Mouse (Mus musculus) kidney, adult 2 months (tissue): ENCODE measurements around the gene 4930518I15Rik. TPM values are rescaled to one million over a fixed set of nuclear protein-coding genes. Genes with fewer than 3 reads are reported as not detected.
A peak's percentile ranks its signal among the peaks of the same experiment; 100 is the strongest.

Source experiments
- DNase-seq: peaks from one replicate; pipeline ENCODE4 v3.0.0; 2021
- H3K27ac ChIP-seq: fragments of 200-500 bp; 2 replicates; pipeline ENCODE4 v1.5.1; 2012; ENCODE audit warnings: low read depth, low read length, control low read depth, inconsistent platforms; ENCODE audit not compliant: insufficient read depth
- H3K27me3 ChIP-seq: fragments of 200-500 bp; replicated peaks from 2 replicates; pipeline ENCODE4 v1.6.1; 2012; ENCODE audit warnings: mild to moderate bottlenecking, moderate library complexity, low read length, inconsistent platforms; ENCODE audit not compliant: control insufficient read depth, insufficient read depth
- H3K36me3 ChIP-seq: fragments of 200-500 bp; 2 replicates; pipeline ENCODE4 v1.6.1; 2012; ENCODE audit warnings: mild to moderate bottlenecking, moderate library complexity, low read length, inconsistent platforms; ENCODE audit not compliant: control insufficient read depth, insufficient read depth
- H3K4me1 ChIP-seq: fragments of 200-500 bp; 2 replicates; pipeline ENCODE4 v1.6.1; 2011; ENCODE audit warnings: low read length; ENCODE audit not compliant: control insufficient read depth, insufficient read depth
- H3K4me3 ChIP-seq: fragments of 200-500 bp; 2 replicates; pipeline ENCODE4 v1.5.1; 2011; ENCODE audit warnings: mild to moderate bottlenecking, low read depth, low read length, control low read depth; ENCODE audit not compliant: insufficient read depth
- CTCF ChIP-seq: fragments of 200-500 bp; conservative IDR thresholded peaks from 2 replicates; pipeline ENCODE4 v1.5.1; 2011; ENCODE audit warnings: low read depth, mild to moderate bottlenecking, control low read depth, low read length, moderate library complexity, mixed read lengths; ENCODE audit not compliant: insufficient read depth, insufficient read length
- POLR2A ChIP-seq: fragments of 200-500 bp; IDR thresholded peaks from one replicate; pipeline ENCODE4 v1.6.1; 2011; ENCODE audit warnings: low read depth, low read length, control low read depth
- WGBS: fragments of 180-500 bp; shearing (Covaris S2); methylation state at CpG from one replicate; pipeline ENCODE4 v1.1.7; 2018; 5-methylcytosine and 5-hydroxymethylcytosine counted together
- polyA plus RNA-seq: library from polyadenylated mRNA; depleted of rRNA; stranded (reverse); fragments of >200 nt; gene quantifications from 2 replicates; pipeline ENCODE4 v1.2.3, GENCODE M21; 2012

Gene 4930518I15Rik
- polyA plus RNA-seq, 1 experiment, result 1.1 TPM

DNA sequence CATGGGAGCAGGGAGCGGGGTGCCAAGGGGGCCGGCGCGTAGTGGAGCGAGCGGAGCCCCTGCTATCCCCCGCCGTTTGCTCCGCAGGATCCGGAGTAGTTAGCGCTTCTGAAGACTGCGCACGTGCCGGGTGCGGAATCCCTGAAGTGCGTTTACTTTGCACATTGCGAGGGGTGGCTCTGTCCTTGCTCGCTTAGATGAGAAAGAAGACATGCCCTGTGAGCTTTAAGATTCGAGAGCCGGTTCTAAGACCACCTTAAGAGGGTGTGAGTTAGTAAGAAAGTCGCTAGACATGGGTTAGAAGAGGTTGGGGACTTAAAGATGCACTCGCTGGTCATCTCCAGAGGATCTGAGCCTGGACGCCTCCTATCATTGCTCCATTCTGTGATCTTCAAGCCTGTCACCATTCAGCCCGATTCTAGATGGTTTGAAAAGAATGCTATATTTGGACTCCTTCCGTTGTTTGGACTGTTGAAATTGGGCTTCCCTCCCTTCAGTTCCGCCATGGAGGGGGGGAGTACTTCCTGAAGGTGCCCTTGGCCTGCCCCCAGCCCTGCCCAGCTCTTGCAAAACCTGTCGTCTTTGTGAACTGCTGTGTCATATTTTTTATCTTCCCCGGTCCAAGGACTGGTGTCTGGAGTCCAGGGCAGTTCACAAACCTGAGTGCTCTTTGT is 5.9 kb upstream of the 4930518I15Rik start:
- TF ChIP-seq CTCF (no peak), POLR2A (no peak)
- Histone ChIP-seq H3K36me3 (no peaks in the 10 kb centered on the region; the same call in 1 of the 2 replicates), H3K27ac (peak overlapping the region; percentile 82), H3K4me1 (peaks cover 5% of the 10 kb centered on the region; the same call in 1 of the 2 replicates), H3K4me3 (peak overlapping the region; percentile 81), H3K27me3 (no peaks in the 10 kb centered on the region)
- DNase-seq, result peak; percentile 79
- 2% methylated on average over 28 of the region's 28 CpGs for WGBS

DNA sequence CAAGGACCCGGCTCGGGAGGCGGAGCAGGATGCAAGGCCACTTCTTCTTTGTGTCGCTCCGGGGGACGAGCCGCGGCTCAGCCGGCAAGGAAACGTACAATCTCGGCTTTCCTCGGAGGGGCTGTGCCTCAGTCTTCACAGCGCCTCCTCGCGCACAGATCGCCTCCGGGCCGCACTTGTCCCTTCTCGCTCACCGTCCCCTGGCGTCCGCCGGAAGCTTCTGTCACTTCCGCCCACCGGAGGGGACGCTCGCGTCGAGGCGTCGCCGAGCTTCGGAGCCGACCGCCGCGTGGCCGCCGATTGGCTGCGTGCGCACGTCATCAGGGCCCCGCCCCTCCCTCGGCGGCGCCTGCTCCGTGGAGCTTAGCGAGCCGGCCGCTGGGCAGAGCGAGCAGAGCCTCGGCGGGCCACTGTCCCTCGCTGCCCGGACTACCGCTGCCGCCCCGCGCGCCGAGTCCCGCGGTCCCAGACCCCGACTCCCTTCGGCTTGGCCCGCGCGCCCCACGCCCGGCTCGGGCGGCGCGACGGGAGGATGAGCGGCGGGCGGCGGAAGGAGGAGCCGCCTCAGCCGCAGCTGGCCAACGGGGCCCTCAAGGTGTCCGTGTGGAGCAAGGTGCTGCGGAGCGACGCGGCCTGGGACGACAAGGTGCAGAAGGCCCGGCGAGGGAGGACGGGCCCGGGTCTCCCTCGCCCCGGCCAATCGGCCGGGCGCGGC is 5.2 kb upstream of the 4930518I15Rik start, which contains the start of gene Rab5if:
Gene Rab5if, plus strand, starts transcription at position 357 of the 715 bp plus-strand sequence.
- H3K4me3 ChIP-seq, result peak within 1 kb of the TSS; percentile 81
- WGBS, result under 1% methylated on average over 98 of the region's 98 CpGs
- H3K27ac ChIP-seq, result peak within 1 kb of the TSS; percentile 82
- peaks cover 3% of the 10 kb centered on the region; the same call in 1 of the 2 replicates for H3K4me1 ChIP-seq
- H3K36me3 ChIP-seq, result no peaks in the 10 kb centered on the region; the same call in 1 of the 2 replicates
- H3K27me3 ChIP-seq, result no peaks in the 10 kb centered on the region
- DNase-seq, result peak; percentile 98
- TF ChIP-seq POLR2A (peak; percentile 31), CTCF (peak; percentile 53)

DNA sequence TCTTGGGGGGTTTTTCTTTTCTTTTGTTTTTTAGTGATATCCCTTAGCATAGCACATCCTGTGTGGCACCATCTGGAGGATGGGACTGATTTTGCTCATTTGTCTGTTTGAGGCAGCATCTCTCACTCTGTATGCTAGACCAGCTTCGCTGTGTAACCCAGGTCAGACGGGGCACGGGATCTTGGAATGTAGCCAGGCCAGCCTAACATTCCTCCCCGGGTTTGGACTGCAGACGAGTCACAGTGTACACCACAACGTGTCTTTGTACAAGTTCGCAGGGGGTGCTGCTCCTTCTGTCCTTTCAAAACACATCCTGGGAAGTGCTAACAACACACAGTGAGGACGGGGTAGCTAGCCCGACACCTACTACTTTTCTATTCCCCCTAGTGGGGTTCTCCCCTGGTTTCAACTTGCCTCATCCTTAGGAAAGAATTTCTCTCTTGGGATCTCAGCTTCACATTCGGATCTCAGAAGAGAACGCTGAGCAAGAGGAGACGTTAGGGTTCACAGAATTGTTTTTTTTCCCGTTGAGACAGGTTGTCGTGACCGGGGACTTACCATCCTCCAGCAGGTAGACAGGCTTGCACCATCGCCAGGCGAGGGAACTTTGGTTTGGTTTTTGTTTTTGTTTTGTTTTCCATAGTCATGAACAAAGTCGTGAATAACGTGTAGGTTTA is 4.4 kb upstream of the 4930518I15Rik start:
- H3K4me3 ChIP-seq, result peak overlapping the region; percentile 81
- peak overlapping the region; percentile 82 for H3K27ac ChIP-seq
- no peaks in the 10 kb centered on the region; the same call in 1 of the 2 replicates for H3K36me3 ChIP-seq
- DNase-seq, result peak; percentile 61
- under 1% methylated on average over 19 of the region's 19 CpGs for WGBS
- H3K27me3 ChIP-seq, result no peaks in the 10 kb centered on the region
- no peak for TF ChIP-seq POLR2A
- no peak for TF ChIP-seq CTCF
- H3K4me1 ChIP-seq, result peaks cover 3% of the 10 kb centered on the region; the same call in 1 of the 2 replicates

DNA sequence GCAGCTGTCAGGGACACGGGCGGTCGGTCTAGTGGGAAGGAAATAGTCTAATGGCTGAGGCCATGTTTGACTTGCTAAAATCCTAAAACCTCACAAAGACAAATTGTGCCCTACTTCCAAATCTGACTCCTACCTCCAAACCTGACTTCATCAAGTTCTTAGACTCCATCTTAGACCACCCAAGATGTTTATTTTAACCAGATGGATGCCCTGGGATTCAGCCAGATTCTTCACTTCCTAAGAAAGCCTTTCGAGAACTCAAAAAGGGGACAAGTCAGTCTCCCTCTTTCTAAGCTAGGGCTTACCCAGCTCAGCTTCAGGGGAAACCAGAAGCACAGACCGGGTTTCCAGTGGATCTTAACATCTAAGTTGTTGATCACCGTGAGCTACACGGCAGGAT is 925 bp upstream of the 4930518I15Rik start:
- TF ChIP-seq POLR2A, result no peak
- DNase-seq, result no peak
- Histone ChIP-seq H3K4me1 (no peaks in the 10 kb centered on the region), H3K4me3 (no peak overlapping the region), H3K27me3 (no peaks in the 10 kb centered on the region), H3K36me3 (no peaks in the 10 kb centered on the region), H3K27ac (no peak overlapping the region)
- 75% methylated on average over 7 of the region's 7 CpGs for WGBS

DNA sequence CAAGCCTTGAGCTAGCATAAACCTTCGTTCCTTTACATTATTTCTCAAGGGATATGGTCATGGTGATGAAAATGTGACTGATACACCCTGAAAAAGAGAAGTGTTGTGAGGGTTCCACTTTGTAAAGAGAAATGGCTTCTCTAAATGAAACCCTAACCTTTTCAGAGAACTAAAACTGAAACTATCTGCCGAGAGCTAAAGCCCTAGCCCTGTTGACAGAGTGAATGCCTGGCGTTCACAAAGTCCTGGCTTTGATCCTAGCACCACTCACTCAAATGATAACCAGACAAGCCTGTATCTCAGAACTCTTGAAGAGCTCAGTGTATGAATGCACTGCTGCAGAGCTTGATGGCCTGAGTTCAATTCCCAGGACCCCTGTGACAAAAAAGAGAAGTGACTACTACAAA is 358 bp downstream of the 4930518I15Rik start:
- Histone ChIP-seq H3K27ac (no peak overlapping the region), H3K36me3 (no peaks in the 10 kb centered on the region)
- 76% methylated on average over 3 of the region's 3 CpGs for WGBS

DNA sequence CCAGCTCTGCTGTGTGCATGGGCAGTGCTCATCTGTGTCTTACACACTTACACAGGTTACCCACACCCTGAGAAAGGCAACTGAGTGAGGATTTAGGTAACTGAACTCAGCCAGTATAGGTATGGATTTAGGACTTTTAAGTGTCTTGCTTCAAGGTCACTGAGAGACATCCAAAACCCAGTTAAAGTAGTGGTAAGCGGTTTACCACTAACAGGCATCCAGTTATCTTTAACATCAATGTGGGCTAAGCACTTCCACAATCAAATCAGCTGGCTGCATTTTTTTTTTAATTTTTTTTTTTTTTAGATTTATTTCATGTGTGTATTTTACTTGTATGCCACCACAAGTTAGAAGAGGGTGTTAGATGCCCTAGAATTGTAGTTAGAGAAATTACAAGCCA is 1.4 kb downstream of the 4930518I15Rik start:
- Histone ChIP-seq H3K27me3 (no peaks in the 10 kb centered on the region), H3K36me3 (no peaks in the 10 kb centered on the region), H3K4me1 (no peaks in the 10 kb centered on the region), H3K27ac (no peak overlapping the region), H3K4me3 (no peak overlapping the region)
- 93% methylated on average over 1 of the region's 1 CpGs for WGBS
- DNase-seq, result no peak
- TF ChIP-seq POLR2A, result no peak
- TF ChIP-seq CTCF, result no peak

More for the DNA sequence above, 358 bp downstream of the 4930518I15Rik start:
- TF ChIP-seq CTCF (no peak), POLR2A (no peak)
- DNase-seq, result no peak
- Histone ChIP-seq H3K4me1 (no peaks in the 10 kb centered on the region), H3K27me3 (no peaks in the 10 kb centered on the region), H3K4me3 (no peak overlapping the region)
